Mouse (Mus musculus) granulocyte monocyte progenitor cell, adult 5-6 weeks (primary cell): ENCODE results near the gene Pamr1. TPM values are rescaled to one million over a fixed set of nuclear protein-coding genes. Genes with fewer than 3 reads are reported as not detected.

Experiments
- ATAC-seq: replicated peaks from 2 replicates; pipeline ENCODE4 v1.8.0; 2016; ENCODE audit warnings: mild to moderate bottlenecking, moderate TSS enrichment, inconsistent platforms; ENCODE audit not compliant: poor library complexity, severe bottlenecking
- total RNA-seq, 2 experiments: library from RNA; stranded (forward) in 1 of 2; stranded (reverse) in 1 of 2; fragments of 200-712, 200-1000 nt in 1 of 2; fragments of >200 nt in 1 of 2; fragmentation: Nextera tagmentation in 1 of 2; gene quantifications; 2 replicates each; pipeline ENCODE4 v1.2.3; 2014 to 2017

Pamr1 gene
- total RNA-seq (2014; fragmentation: Nextera tagmentation) = not detected in 2 replicates
- total RNA-seq (2017) = not detected in 2 replicates

GRCm38 (mm10) chr2:102549611-102550266 lies at the start of gene Pamr1:
Pamr1 (plus strand) TSS chr2:102550012.
- peak; percentile 17; the same call in 1 of the 2 replicates for ATAC-seq

GRCm38 (mm10) chr2:102507633-102508032 lies 42.2 kb upstream of the Pamr1 start:
- no peak for ATAC-seq

GRCm38 (mm10) chr2:102508154-102508553 lies 41.7 kb upstream of the Pamr1 start:
- no peak for ATAC-seq

- ATAC-seq = no peak
Measured at GRCm38 (mm10) chr2:102519956-102520355, 29.9 kb upstream of the Pamr1 start.

- no peak for ATAC-seq
Measured at GRCm38 (mm10) chr2:102527563-102527962, 22.2 kb upstream of the Pamr1 start.

GRCm38 (mm10) chr2:102533437-102533836 lies 16.4 kb upstream of the Pamr1 start:
- no peak for ATAC-seq

GRCm38 (mm10) chr2:102536766-102537165 lies 13.0 kb upstream of the Pamr1 start:
- ATAC-seq = no peak

GRCm38 (mm10) chr2:102540438-102541230 lies 9.2 kb upstream of the Pamr1 start:
- no peak for ATAC-seq

GRCm38 (mm10) chr2:102541404-102542125 lies 8.2 kb upstream of the Pamr1 start:
- ATAC-seq = no peak

GRCm38 (mm10) chr2:102543961-102544719 lies 5.7 kb upstream of the Pamr1 start:
- ATAC-seq = no peak

- no peak for ATAC-seq
Measured at GRCm38 (mm10) chr2:102550910-102551582, 1.2 kb downstream of the Pamr1 start.

- ATAC-seq = no peak
Measured at GRCm38 (mm10) chr2:102551594-102551993, 1.8 kb downstream of the Pamr1 start.

- no peak for ATAC-seq
Measured at GRCm38 (mm10) chr2:102552095-102552537, 2.3 kb downstream of the Pamr1 start.

GRCm38 (mm10) chr2:102557085-102557484 lies 7.3 kb downstream of the Pamr1 start:
- ATAC-seq = no peak

- ATAC-seq = no peak
Measured at GRCm38 (mm10) chr2:102558965-102559364, 9.2 kb downstream of the Pamr1 start.

- no peak for ATAC-seq
Measured at GRCm38 (mm10) chr2:102563848-102564247, 14.0 kb downstream of the Pamr1 start.

GRCm38 (mm10) chr2:102579248-102579647 lies 29.4 kb downstream of the Pamr1 start:
- ATAC-seq = peak; percentile 77

GRCm38 (mm10) chr2:102589977-102590376 lies 40.2 kb downstream of the Pamr1 start:
- ATAC-seq = peak; percentile 64; the same call in 1 of the 2 replicates

- ATAC-seq = peak; percentile 55
Measured at GRCm38 (mm10) chr2:102594535-102594934, 44.7 kb downstream of the Pamr1 start.
